Mouse (Mus musculus) thymus, adult 18-20 months (tissue): Measurements from ENCODE around the gene 4930595M18Rik.

ENCODE experiments used
- DNase-seq, 2 experiments: peaks; one replicate each; pipeline ENCODE4 v3.0.0; 2022; ENCODE audit warnings: mixed read lengths in 2 of 2

The 4930595M18Rik gene

DNA sequence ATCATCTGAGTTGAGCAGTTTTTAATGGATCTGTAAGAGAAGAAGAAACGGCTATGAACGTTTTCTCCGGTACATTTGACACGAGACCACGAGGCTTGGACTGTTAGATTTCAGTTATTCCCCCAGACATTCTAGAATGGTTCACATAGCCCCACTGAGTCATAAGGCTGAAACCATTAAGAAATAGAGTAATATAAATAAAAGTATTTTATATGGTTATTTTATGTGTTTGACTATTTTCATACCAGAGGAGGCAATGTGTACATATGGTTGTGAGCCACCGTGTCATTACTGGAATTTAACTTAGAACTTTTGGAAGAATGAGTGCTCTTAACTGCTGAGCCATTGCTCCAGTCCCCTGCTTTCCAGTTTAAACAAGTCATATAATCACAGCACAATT lies at the start of gene 4930595M18Rik:
Gene 4930595M18Rik (minus strand): TSS at position 101 of the 400 bp plus-strand sequence.
- DNase-seq, result no peak

DNA sequence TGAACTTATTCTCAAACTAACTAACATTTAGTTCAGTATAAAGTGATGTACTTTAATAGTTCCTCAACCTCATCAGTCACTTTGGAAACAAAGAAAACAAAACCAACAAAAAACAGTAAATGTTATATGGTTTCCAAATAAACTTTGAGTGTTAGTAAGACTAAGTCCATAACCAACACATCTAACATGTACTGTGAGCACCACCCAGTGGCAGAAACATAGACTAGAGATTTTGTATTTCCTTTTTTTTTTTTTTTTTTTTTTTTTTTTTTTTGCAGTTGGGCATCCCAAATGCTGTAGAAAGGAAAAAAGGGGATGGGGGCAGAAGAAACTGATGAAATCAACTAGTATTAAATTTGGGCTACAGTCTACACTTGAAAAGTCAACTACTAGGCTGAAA lies 14.6 kb upstream of the 4930595M18Rik start:
- no peak for DNase-seq
